Mouse (Mus musculus): ENCODE data around the gene Kifc5b. TPM values are rescaled to one million over a fixed set of nuclear protein-coding genes. Genes with fewer than 3 reads are reported as not detected.

Kifc5b gene
- total and polyA plus RNA-seq, 2 experiments from 2014 or later: 1.5 to 3.3 TPM

DNA sequence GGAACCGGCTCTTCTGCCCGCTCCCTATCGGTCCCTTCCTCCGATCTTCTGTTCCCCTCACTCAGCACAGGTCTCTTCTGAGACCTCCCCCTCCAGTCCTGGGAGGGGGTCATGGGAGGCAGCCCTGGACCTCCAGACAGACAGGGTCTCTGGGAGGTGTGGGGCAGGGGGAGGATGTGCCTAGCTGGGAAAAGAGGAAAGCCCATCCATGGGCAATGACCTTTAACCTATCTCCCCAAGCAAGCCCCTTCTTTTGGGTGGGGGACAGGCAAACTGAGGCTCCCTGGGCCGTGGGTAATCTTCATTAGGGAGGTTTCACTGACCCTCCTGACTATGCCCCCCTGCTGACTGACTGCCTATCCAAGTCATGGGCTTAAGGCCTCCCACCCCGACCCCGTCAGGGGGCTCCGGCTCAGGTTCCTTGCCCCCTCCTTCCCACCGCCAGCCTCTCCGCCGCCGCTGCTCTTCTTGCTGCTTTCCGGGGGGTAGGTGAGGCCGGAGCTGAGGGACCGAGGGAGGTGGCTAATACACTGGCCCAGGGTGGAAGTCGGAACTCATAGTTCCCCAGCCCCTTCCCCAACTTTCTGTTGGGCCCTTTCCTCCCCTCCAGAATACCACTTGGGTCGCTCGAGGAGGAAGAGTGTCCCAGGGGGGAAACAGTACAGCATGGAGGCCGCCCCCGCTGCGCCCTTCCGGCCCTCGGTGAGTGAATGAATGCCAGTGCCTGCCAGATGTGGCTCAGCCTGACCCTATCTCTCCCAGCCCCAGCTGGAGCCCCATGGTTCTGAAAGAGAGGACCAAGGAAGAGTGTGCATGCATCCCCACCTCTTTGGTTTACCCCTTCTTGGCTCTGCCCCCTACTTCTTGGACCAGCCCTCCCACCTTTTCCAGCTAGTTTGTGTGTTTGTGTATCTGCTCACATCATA lies 35.3 kb downstream of the Kifc5b start:
- Histone ChIP-seq H3K9me3 (ENCODE audit: low read length) (no peaks in the 10 kb centered on the region), H3K9ac (peak overlapping the region; percentile 55), H3K4me2 (ENCODE audit: low read depth) (peak overlapping the region; percentile 74), H3K4me3 (ENCODE audit: low read depth, low read length) (peak overlapping the region; percentile 41), H3K36me3 (ENCODE audit: insufficient read depth) (peaks cover 37% of the 10 kb centered on the region), H3K27ac (ENCODE audit: low read depth, low read length) (peak overlapping the region; percentile 66; the same call in 1 of the 2 replicates), H3K4me1 (ENCODE audit: insufficient read depth) (peaks cover 35% of the 10 kb centered on the region), H3K27me3 (ENCODE audit: insufficient read depth, low read length) (no peaks in the 10 kb centered on the region)
- DNase-seq: no peak
- no peak for ATAC-seq
- 8% methylated on average over 20 of the region's 23 CpGs for WGBS
- no peak for TF ChIP-seq CTCF (IDR thresholded peaks at IDR 0.05; ENCODE audit: low read depth)

DNA sequence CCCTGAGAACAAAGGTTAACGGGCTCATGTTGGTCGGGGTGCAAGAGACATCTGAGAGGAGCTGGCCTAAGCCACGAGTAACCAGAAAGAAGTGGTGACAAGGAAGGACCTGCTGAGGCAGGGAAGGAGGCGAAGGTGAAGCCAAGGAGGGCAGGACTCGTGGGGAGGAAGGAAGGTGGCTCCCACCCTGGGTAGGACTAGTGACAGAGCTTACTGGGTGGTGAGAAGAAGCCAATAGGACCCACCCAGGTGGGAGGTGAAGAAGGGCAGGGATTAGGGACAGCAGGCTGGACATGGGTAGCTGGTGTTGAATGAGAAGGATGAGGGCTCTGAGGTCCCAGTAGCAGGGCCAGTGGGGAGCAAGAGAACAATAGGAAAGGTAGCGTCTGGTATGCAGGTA lies 36.3 kb downstream of the Kifc5b start:
- Histone ChIP-seq H3K4me3 (ENCODE audit: low read depth, low read length) (no peak overlapping the region), H3K9me3 (ENCODE audit: low read length) (no peaks in the 10 kb centered on the region), H3K36me3 (ENCODE audit: insufficient read depth) (peaks cover 47% of the 10 kb centered on the region), H3K27me3 (ENCODE audit: insufficient read depth, low read length) (no peaks in the 10 kb centered on the region), H3K27ac (ENCODE audit: low read depth, low read length) (no peak overlapping the region), H3K4me1 (ENCODE audit: insufficient read depth) (peaks cover 29% of the 10 kb centered on the region), H3K9ac (no peak overlapping the region), H3K4me2 (ENCODE audit: low read depth) (peak overlapping the region; percentile 74; the same call in 1 of the 2 replicates)
- TF ChIP-seq CTCF (IDR thresholded peaks at IDR 0.05; ENCODE audit: low read depth): no peak
- 31% methylated on average over 6 of the region's 6 CpGs for WGBS
- DNase-seq: no peak
- no peak for ATAC-seq

- WGBS: 32% methylated on average over 11 of the region's 16 CpGs
- Histone ChIP-seq H3K27me3 (ENCODE audit: insufficient read depth, low read length) (no peaks in the 10 kb centered on the region), H3K9me3 (ENCODE audit: low read length) (no peaks in the 10 kb centered on the region), H3K4me3 (ENCODE audit: low read depth, low read length) (no peak overlapping the region), H3K36me3 (ENCODE audit: insufficient read depth) (peaks cover 52% of the 10 kb centered on the region), H3K27ac (ENCODE audit: low read depth, low read length) (no peak overlapping the region), H3K4me2 (ENCODE audit: low read depth) (0 out of 2 replicates have a peak overlapping the region, but pooled peaks have one; percentile 74), H3K4me1 (ENCODE audit: insufficient read depth) (peaks cover 29% of the 10 kb centered on the region), H3K9ac (no peak overlapping the region)
- no peak for TF ChIP-seq CTCF (IDR thresholded peaks at IDR 0.05; ENCODE audit: low read depth)
- DNase-seq: no peak
- no peak for ATAC-seq
These were observed 36.8 kb downstream of the Kifc5b start for GRCm38 (mm10) chr17:26953726-26954125.

DNA sequence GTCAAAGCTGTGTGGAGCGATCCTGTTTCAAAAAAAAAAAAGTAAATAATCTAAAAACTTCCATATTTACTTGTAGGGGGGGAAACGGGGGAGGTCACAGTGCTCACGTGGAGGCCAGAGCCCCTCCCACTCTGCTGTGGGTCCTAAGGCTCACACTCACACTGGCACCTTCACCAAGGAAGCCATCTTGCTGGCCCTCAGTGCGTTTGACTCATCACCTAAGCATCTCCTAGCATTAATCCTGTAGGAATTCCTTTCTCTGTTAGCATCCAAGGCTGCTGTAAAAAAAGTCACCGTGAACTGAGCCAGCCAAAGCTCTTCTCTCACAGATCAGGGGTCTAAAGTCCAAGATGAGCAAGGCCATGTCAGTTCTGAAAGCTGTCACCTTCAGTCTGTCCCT lies 39.4 kb downstream of the Kifc5b start:
- no peak for TF ChIP-seq CTCF (IDR thresholded peaks at IDR 0.05; ENCODE audit: low read depth)
- Histone ChIP-seq H3K9me3 (ENCODE audit: low read length) (no peaks in the 10 kb centered on the region), H3K9ac (no peak overlapping the region), H3K27me3 (ENCODE audit: insufficient read depth, low read length) (no peaks in the 10 kb centered on the region), H3K27ac (ENCODE audit: low read depth, low read length) (no peak overlapping the region), H3K36me3 (ENCODE audit: insufficient read depth) (peaks cover 78% of the 10 kb centered on the region), H3K4me1 (ENCODE audit: insufficient read depth) (peaks cover 15% of the 10 kb centered on the region), H3K4me2 (ENCODE audit: low read depth) (no peak overlapping the region), H3K4me3 (ENCODE audit: low read depth, low read length) (no peak overlapping the region)
- WGBS: 88% methylated on average over 5 of the region's 5 CpGs
- DNase-seq (no peak), ATAC-seq (no peak)

- ATAC-seq (no peak), DNase-seq (no peak)
- no peak overlapping the region for H3K4me3 ChIP-seq (ENCODE audit: low read depth, low read length)
- H3K4me2 ChIP-seq (ENCODE audit: low read depth): no peak overlapping the region
- H3K27me3 ChIP-seq (ENCODE audit: insufficient read depth, low read length): no peaks in the 10 kb centered on the region
- H3K4me1 ChIP-seq (ENCODE audit: insufficient read depth): peaks cover 14% of the 10 kb centered on the region
- H3K27ac ChIP-seq (ENCODE audit: low read depth, low read length): no peak overlapping the region
- no peak overlapping the region for H3K9ac ChIP-seq
- WGBS: 94% methylated on average over 18 of the region's 18 CpGs
- TF ChIP-seq CTCF (IDR thresholded peaks at IDR 0.05; ENCODE audit: low read depth): no peak
- H3K36me3 ChIP-seq (ENCODE audit: insufficient read depth): peaks cover 84% of the 10 kb centered on the region
- H3K9me3 ChIP-seq (ENCODE audit: low read length): no peaks in the 10 kb centered on the region
These were observed 40.0 kb downstream of the Kifc5b start for GRCm38 (mm10) chr17:26956895-26957294.

DNA sequence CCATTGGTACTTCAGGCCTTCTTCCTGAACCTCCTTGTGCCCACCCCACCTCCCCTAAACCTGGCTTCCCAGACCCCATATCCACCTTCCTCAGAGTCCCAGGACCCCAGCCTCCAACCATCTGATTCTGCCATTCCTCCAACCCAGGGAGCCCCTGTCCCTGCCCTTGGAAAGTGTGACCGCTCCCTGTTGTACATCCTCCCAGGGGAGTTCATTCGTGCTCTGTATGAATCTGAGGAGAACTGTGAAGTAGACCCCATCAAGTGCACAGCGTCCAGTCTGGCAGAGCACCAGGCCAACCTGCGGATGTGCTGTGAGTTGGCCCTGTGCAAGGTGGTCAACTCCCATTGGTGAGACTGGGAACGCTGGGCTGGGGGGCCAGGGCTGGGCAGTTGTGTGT lies 41.0 kb downstream of the Kifc5b start:
- H3K9me3 ChIP-seq (ENCODE audit: low read length): no peaks in the 10 kb centered on the region
- DNase-seq (no peak), ATAC-seq (no peak)
- no peaks in the 10 kb centered on the region for H3K27me3 ChIP-seq (ENCODE audit: insufficient read depth, low read length)
- no peak overlapping the region for H3K4me3 ChIP-seq (ENCODE audit: low read depth, low read length)
- H3K9ac ChIP-seq: no peak overlapping the region
- H3K27ac ChIP-seq (ENCODE audit: low read depth, low read length): no peak overlapping the region
- H3K4me2 ChIP-seq (ENCODE audit: low read depth): no peak overlapping the region
- H3K36me3 ChIP-seq (ENCODE audit: insufficient read depth): peaks cover 92% of the 10 kb centered on the region
- TF ChIP-seq CTCF (IDR thresholded peaks at IDR 0.05; ENCODE audit: low read depth): no peak
- WGBS: 92% methylated on average over 5 of the region's 5 CpGs
- H3K4me1 ChIP-seq (ENCODE audit: insufficient read depth): peaks cover 5% of the 10 kb centered on the region; the same call in 1 of the 2 replicates

- ATAC-seq (no peak), DNase-seq (no peak)
- WGBS: 81% methylated on average over 5 of the region's 5 CpGs
These were observed 42.0 kb downstream of the Kifc5b start for GRCm38 (mm10) chr17:26958880-26959279.

More at GRCm38 (mm10) chr17:26958880-26959279, 42.0 kb downstream of the Kifc5b start:
- no peak overlapping the region for H3K27ac ChIP-seq (ENCODE audit: low read depth, low read length)
- peaks cover 91% of the 10 kb centered on the region for H3K36me3 ChIP-seq (ENCODE audit: insufficient read depth)
- H3K4me3 ChIP-seq (ENCODE audit: low read depth, low read length): no peak overlapping the region
- no peaks in the 10 kb centered on the region for H3K4me1 ChIP-seq (ENCODE audit: insufficient read depth)
- H3K27me3 ChIP-seq (ENCODE audit: insufficient read depth, low read length): no peaks in the 10 kb centered on the region
- no peak overlapping the region for H3K4me2 ChIP-seq (ENCODE audit: low read depth)
- TF ChIP-seq CTCF (IDR thresholded peaks at IDR 0.05; ENCODE audit: low read depth): no peak
- no peaks in the 10 kb centered on the region for H3K9me3 ChIP-seq (ENCODE audit: low read length)
- H3K9ac ChIP-seq: no peak overlapping the region

Data from forebrain, postnatal 0 days (tissue).